Mouse (Mus musculus): ENCODE results near the gene Mpp1. TPM values are rescaled to one million over a fixed set of nuclear protein-coding genes. Genes with fewer than 3 reads are reported as not detected.
"Not testable (repeated sequence)": the region's sequence is repeated elsewhere in the genome, so short reads cannot be mapped to it uniquely, and the experiment has no call there.

Mpp1 gene
- total RNA-seq (2021), result 10 to 100 TPM; 27.2 to 29.7 TPM
- long read RNA-seq, transcript Mpp1-201 (12 exons, 2,525 nt), result major isoform, 18 of 23 reads
- long read RNA-seq, partial matches to known transcripts, result 4 of 23 reads
- long read RNA-seq, other reads (novel, unspliced or antisense), result 1 of 23 reads

- DNase-seq (ENCODE audit: low spot score in 2 of 2), result peak; percentile 56 to 66
Measured at GRCm38 (mm10) chrX:75130467-75131160, at the start of gene Mpp1. Gene Mpp1 (minus strand): TSS chrX:75131016.

- DNase-seq (ENCODE audit: low spot score in 2 of 2), result no peak
Measured at GRCm38 (mm10) chrX:75163670-75164069, 32.9 kb upstream of the Mpp1 start, which contains the start of gene Smim9. Gene Smim9 (minus strand): TSS chrX:75163770.

GRCm38 (mm10) chrX:75155576-75156243 is 24.9 kb upstream of the Mpp1 start:
- peak; percentile 5 to 33 for DNase-seq (ENCODE audit: low spot score in 2 of 2)

GRCm38 (mm10) chrX:75152249-75152648 is 21.4 kb upstream of the Mpp1 start:
- no peak for DNase-seq (ENCODE audit: low spot score in 2 of 2)

DNA sequence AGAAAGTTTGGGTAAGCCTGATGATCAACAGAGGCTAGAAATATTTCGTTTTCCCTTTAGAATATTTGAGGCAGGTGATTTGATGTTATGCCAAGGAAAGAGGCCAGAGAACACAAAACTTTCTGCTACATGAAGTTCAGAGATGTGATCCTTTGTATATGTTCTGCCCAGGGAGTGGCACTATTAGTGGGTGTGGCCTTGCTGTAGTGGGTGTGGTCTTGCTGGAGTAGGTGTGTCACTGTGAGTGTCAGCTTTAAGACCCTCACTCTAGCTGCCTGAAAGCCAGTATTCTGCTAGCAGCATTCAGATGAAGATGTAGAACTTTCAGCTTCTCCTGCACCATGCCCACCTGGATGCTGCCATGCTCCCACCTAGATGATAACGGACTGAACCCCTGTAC is 19.5 kb upstream of the Mpp1 start:
- no peak for DNase-seq (ENCODE audit: low spot score in 2 of 2)

GRCm38 (mm10) chrX:75148414-75148813 is 17.6 kb upstream of the Mpp1 start:
- DNase-seq (ENCODE audit: low spot score in 2 of 2), result no peak

GRCm38 (mm10) chrX:75143124-75143555 is 12.3 kb upstream of the Mpp1 start:
- DNase-seq (ENCODE audit: low spot score in 2 of 2), result not testable (repeated sequence)

- DNase-seq (ENCODE audit: low spot score in 2 of 2), result no peak
Measured at GRCm38 (mm10) chrX:75138182-75138581, 7.4 kb upstream of the Mpp1 start.

DNA sequence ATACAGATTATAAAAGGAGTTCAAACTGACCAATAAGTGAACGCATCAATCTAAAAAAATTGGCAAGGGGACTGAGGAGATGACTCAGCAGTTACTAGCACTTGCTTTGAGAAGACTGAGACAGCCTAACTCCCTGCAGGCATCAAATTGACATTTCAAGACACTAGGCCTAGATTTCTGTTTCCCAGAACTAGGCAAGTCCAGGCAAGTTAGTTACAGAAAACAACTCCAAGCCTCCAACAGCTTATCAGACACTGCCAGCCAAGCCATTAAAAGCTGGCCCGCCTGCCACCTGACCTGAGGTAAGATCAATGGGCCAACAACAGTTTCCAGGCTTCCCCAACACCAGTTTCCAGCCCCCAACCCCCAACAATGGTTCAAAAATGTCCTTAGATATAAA is 6.9 kb upstream of the Mpp1 start:
- no peak for DNase-seq (ENCODE audit: low spot score in 2 of 2)

DNA sequence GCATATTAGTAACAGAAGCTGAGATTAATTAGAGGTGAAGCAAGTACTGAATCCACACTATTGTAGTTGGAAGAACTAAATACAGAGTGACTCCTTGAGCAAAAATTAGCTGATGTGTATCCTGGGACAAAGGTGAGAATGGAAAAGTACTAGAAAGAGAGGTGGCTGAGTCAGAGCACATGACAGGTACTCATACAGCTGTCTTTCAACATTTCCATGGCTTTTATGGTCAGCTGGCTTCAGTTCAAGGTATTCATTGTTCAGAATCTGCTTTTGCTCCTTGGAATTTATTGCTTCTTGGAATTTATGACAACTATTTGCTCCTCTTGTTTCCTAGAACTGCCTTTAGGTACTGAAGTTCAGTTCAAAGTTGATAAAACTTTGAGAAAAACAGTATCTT is 6.1 kb upstream of the Mpp1 start:
- no peak for DNase-seq (ENCODE audit: low spot score in 2 of 2)

- DNase-seq (ENCODE audit: low spot score in 2 of 2), result no peak
Measured at GRCm38 (mm10) chrX:75129474-75129873, 1.3 kb downstream of the Mpp1 start.

- DNase-seq (ENCODE audit: low spot score in 2 of 2), result no peak
Measured at GRCm38 (mm10) chrX:75128333-75128980, 2.4 kb downstream of the Mpp1 start.

DNA sequence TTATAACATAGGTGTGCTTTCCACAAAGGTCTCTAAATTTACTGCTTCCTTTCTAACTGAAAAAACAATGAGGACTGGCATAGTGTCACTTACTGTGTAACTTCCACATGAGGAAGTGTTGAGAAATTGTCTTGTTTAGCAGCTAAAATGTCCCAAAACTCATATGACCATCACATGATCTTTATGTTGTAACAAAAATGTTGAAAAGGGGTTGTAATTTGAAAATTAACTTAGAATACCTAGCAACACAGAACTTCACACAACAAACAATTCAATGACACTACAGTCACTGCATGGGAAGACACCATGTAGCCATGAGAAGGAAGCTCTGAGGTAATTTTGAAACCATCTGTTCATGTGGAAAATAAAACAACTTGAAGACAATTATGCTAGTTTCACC is 3.9 kb downstream of the Mpp1 start:
- no peak for DNase-seq (ENCODE audit: low spot score in 2 of 2)

- no peak for DNase-seq (ENCODE audit: low spot score in 2 of 2)
Measured at GRCm38 (mm10) chrX:75125606-75126005, 5.2 kb downstream of the Mpp1 start.

GRCm38 (mm10) chrX:75115550-75115949 is 15.3 kb downstream of the Mpp1 start:
- no peak for DNase-seq (ENCODE audit: low spot score in 2 of 2)

GRCm38 (mm10) chrX:75102293-75102692 is 28.5 kb downstream of the Mpp1 start:
- DNase-seq (ENCODE audit: low spot score in 2 of 2), result no peak

GRCm38 (mm10) chrX:75098799-75099198 is 32.0 kb downstream of the Mpp1 start:
- no peak for DNase-seq (ENCODE audit: low spot score in 2 of 2)

GRCm38 (mm10) chrX:75096163-75096770 is 34.5 kb downstream of the Mpp1 start:
- peak in 1 of 2 experiments; percentile 10 for DNase-seq (ENCODE audit: low spot score in 2 of 2)

- peak; percentile 87 to 91 for DNase-seq (ENCODE audit: low spot score in 2 of 2)
Measured at GRCm38 (mm10) chrX:75095369-75096162, 35.2 kb downstream of the Mpp1 start, which contains the start of gene Dkc1. Gene Dkc1 (plus strand): TSS chrX:75095854.

- no peak for DNase-seq (ENCODE audit: low spot score in 2 of 2)
Measured at GRCm38 (mm10) chrX:75085654-75086053, 45.2 kb downstream of the Mpp1 start.

Data from layer of hippocampus, postnatal 10 days (tissue).